Mouse (Mus musculus): ENCODE measurements around the gene Mif4gd. TPM values are rescaled to one million over a fixed set of nuclear protein-coding genes. Genes with fewer than 3 reads are reported as not detected.
A peak's percentile ranks its signal among the peaks of the same experiment; 100 is the strongest.

Gene Mif4gd
- polyA plus RNA-seq, 1 experiment from 2014 or later, result 12.5 TPM

- no peaks in the 10 kb centered on the region for H3K36me3 ChIP-seq (ENCODE audit: control insufficient read depth, insufficient read depth, low read length)
- 88% methylated on average over 13 of the region's 13 CpGs for WGBS
- DNase-seq (ENCODE audit: low spot score) (no peak), ATAC-seq (no peak)
- peaks cover 4% of the 10 kb centered on the region; the same call in 1 of the 2 replicates for H3K4me1 ChIP-seq (ENCODE audit: control insufficient read depth, insufficient read depth, low read length)
- H3K27ac ChIP-seq (ENCODE audit: low read depth, low read length), result no peak overlapping the region
- no peak overlapping the region for H3K4me3 ChIP-seq (ENCODE audit: low read depth, low read length)
- no peak overlapping the region for H3K4me2 ChIP-seq (ENCODE audit: low read length)
- no peak overlapping the region for H3K9ac ChIP-seq (ENCODE audit: low read length)
- H3K27me3 ChIP-seq (replicated peaks; ENCODE audit: control insufficient read depth, insufficient read depth, low read length), result no peaks in the 10 kb centered on the region
- no peaks in the 10 kb centered on the region for H3K9me3 ChIP-seq (replicated peaks; ENCODE audit: control insufficient read depth, low read length)
These were observed 17.2 kb upstream of the Mif4gd start for GRCm38 (mm10) chr11:115629734-115630531.

GRCm38 (mm10) chr11:115628465-115629101 is 15.8 kb upstream of the Mif4gd start:
- no peak for DNase-seq (ENCODE audit: low spot score)
- WGBS, result 59% methylated on average over 13 of the region's 13 CpGs
- Histone ChIP-seq H3K4me2 (ENCODE audit: low read length) (peak overlapping the region; percentile 89), H3K4me3 (ENCODE audit: low read depth, low read length) (peak overlapping the region; percentile 68), H3K9ac (ENCODE audit: low read length) (peak overlapping the region; percentile 48; the same call in 1 of the 2 replicates), H3K27me3 (replicated peaks; ENCODE audit: control insufficient read depth, insufficient read depth, low read length) (no peaks in the 10 kb centered on the region), H3K27ac (ENCODE audit: low read depth, low read length) (no peak overlapping the region; the same call in 1 of the 2 replicates), H3K9me3 (replicated peaks; ENCODE audit: control insufficient read depth, low read length) (no peaks in the 10 kb centered on the region), H3K4me1 (ENCODE audit: control insufficient read depth, insufficient read depth, low read length) (peaks cover 4% of the 10 kb centered on the region; the same call in 1 of the 2 replicates), H3K36me3 (ENCODE audit: control insufficient read depth, insufficient read depth, low read length) (0 out of 2 replicates have a peak, but pooled peaks cover under 1% of the 10 kb centered on the region)
- no peak; the same call in none of the 2 replicates for ATAC-seq

GRCm38 (mm10) chr11:115627705-115628464 is 15.1 kb upstream of the Mif4gd start, which contains the start of gene Slc25a19:
Gene Slc25a19 (minus strand): TSS chr11:115628295.
- Histone ChIP-seq H3K4me2 (ENCODE audit: low read length) (peak within 1 kb of the TSS; percentile 89), H3K4me3 (ENCODE audit: low read depth, low read length) (peak within 1 kb of the TSS; percentile 68), H3K36me3 (ENCODE audit: control insufficient read depth, insufficient read depth, low read length) (peaks cover 7% of the 10 kb centered on the region), H3K27me3 (replicated peaks; ENCODE audit: control insufficient read depth, insufficient read depth, low read length) (no peaks in the 10 kb centered on the region), H3K27ac (ENCODE audit: low read depth, low read length) (peak within 1 kb of the TSS; percentile 21; the same call in 1 of the 2 replicates), H3K9ac (ENCODE audit: low read length) (peak within 1 kb of the TSS; percentile 74), H3K4me1 (ENCODE audit: control insufficient read depth, insufficient read depth, low read length) (peaks cover 4% of the 10 kb centered on the region; the same call in 1 of the 2 replicates), H3K9me3 (replicated peaks; ENCODE audit: control insufficient read depth, low read length) (no peaks in the 10 kb centered on the region)
- WGBS, result under 1% methylated on average over 47 of the region's 47 CpGs
- ATAC-seq (peak; percentile 99), DNase-seq (ENCODE audit: low spot score) (peak; percentile 100)

- Histone ChIP-seq H3K9me3 (replicated peaks; ENCODE audit: control insufficient read depth, low read length) (no peaks in the 10 kb centered on the region), H3K27ac (ENCODE audit: low read depth, low read length) (no peak overlapping the region), H3K4me2 (ENCODE audit: low read length) (peak overlapping the region; percentile 89), H3K4me1 (ENCODE audit: control insufficient read depth, insufficient read depth, low read length) (peaks cover 4% of the 10 kb centered on the region; the same call in 1 of the 2 replicates), H3K4me3 (ENCODE audit: low read depth, low read length) (peak overlapping the region; percentile 68), H3K36me3 (ENCODE audit: control insufficient read depth, insufficient read depth, low read length) (peaks cover 16% of the 10 kb centered on the region), H3K9ac (ENCODE audit: low read length) (peak overlapping the region; percentile 74), H3K27me3 (replicated peaks; ENCODE audit: control insufficient read depth, insufficient read depth, low read length) (no peaks in the 10 kb centered on the region)
- WGBS, result 57% methylated on average over 11 of the region's 11 CpGs
- DNase-seq (ENCODE audit: low spot score), result no peak
- no peak for ATAC-seq
These were observed 14.3 kb upstream of the Mif4gd start for GRCm38 (mm10) chr11:115626824-115627616.

DNA sequence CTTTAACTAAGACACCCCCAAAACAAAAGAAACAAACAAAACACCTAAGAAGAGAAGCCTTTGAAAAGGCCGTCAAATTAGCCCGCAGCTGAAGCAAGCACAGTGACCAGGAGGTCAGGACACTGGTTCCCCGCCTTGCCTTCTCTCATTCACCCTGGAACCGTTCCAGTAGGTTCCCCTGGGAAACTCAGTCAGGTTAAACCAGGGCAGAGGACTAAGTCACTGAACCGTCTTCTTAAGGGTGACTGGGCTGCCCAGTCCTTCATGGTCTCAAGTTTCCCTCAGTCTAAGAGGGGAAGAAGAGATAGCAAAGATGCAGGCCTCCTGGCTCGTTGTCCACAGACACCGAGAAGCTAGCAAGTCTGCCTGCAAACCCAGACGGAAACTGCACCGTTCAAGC is 13.1 kb upstream of the Mif4gd start:
- Histone ChIP-seq H3K27ac (ENCODE audit: low read depth, low read length) (no peak overlapping the region), H3K9me3 (replicated peaks; ENCODE audit: control insufficient read depth, low read length) (no peaks in the 10 kb centered on the region), H3K4me3 (ENCODE audit: low read depth, low read length) (no peak overlapping the region), H3K9ac (ENCODE audit: low read length) (no peak overlapping the region), H3K4me1 (ENCODE audit: control insufficient read depth, insufficient read depth, low read length) (peaks cover 4% of the 10 kb centered on the region; the same call in 1 of the 2 replicates), H3K4me2 (ENCODE audit: low read length) (no peak overlapping the region), H3K27me3 (replicated peaks; ENCODE audit: control insufficient read depth, insufficient read depth, low read length) (no peaks in the 10 kb centered on the region), H3K36me3 (ENCODE audit: control insufficient read depth, insufficient read depth, low read length) (peaks cover 24% of the 10 kb centered on the region)
- DNase-seq (ENCODE audit: low spot score) (no peak), ATAC-seq (no peak)
- 86% methylated on average over 9 of the region's 9 CpGs for WGBS

DNA sequence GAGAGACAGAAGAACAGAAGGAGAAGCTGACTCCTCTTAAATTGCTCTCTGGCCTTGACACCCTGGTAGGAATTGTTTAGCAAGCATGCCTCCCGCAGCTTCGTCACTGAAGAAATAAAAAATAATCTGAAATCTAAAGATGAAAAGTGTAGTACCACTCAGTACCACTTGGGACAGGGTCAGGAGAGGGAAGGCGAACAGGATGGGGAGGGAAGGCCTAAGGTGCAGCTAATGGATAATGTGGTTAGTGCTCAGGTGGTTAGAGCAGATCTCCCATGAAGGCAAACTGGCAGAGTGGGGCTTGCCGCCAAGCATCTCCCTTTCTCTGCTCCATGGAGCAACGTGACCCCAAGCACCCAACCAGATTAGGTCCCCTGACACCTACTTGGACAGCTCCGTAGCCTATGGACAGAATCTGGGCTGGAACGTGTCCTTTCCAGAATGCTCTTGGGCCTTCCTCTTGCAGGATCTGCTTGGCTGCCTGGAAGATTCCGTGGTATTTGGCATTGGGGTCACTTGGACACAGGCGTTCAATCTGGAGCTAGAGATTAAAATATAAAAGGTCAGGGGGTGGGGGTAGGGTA is 10.8 kb upstream of the Mif4gd start:
- 69% methylated on average over 9 of the region's 9 CpGs for WGBS
- Histone ChIP-seq H3K4me3 (ENCODE audit: low read depth, low read length) (no peak overlapping the region), H3K4me1 (ENCODE audit: control insufficient read depth, insufficient read depth, low read length) (0 out of 2 replicates have a peak, but pooled peaks cover 4% of the 10 kb centered on the region), H3K27me3 (replicated peaks; ENCODE audit: control insufficient read depth, insufficient read depth, low read length) (no peaks in the 10 kb centered on the region), H3K27ac (ENCODE audit: low read depth, low read length) (no peak overlapping the region), H3K4me2 (ENCODE audit: low read length) (no peak overlapping the region), H3K9ac (ENCODE audit: low read length) (no peak overlapping the region), H3K9me3 (replicated peaks; ENCODE audit: control insufficient read depth, low read length) (no peaks in the 10 kb centered on the region), H3K36me3 (ENCODE audit: control insufficient read depth, insufficient read depth, low read length) (peaks cover 42% of the 10 kb centered on the region)
- no peak for DNase-seq (ENCODE audit: low spot score)
- ATAC-seq, result no peak

DNA sequence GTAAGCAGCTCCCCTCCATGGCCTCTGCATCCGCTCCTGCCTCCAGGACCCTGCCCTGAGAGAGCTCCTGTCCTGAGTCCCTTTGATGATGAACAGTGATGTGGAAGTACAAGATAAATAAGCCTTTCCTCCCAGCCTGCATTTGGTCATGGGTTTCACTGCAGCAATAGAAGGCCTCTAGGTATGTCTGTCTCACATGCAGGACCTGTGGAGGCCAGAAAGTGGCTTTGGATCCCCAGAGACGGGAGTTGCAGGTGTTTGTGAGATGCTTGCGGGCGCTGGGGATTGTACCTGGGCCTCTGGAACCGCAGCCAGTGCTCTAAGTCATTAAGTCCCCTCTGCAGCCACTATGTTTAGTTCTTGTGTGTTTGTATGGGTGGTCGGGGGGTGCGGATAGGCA is 7.2 kb upstream of the Mif4gd start:
- ATAC-seq (no peak), DNase-seq (ENCODE audit: low spot score) (no peak)
- H3K27me3 ChIP-seq (replicated peaks; ENCODE audit: control insufficient read depth, insufficient read depth, low read length), result no peaks in the 10 kb centered on the region
- no peak overlapping the region for H3K4me2 ChIP-seq (ENCODE audit: low read length)
- no peak overlapping the region for H3K4me3 ChIP-seq (ENCODE audit: low read depth, low read length)
- H3K27ac ChIP-seq (ENCODE audit: low read depth, low read length), result no peak overlapping the region
- no peaks in the 10 kb centered on the region for H3K9me3 ChIP-seq (replicated peaks; ENCODE audit: control insufficient read depth, low read length)
- peaks cover 58% of the 10 kb centered on the region for H3K36me3 ChIP-seq (ENCODE audit: control insufficient read depth, insufficient read depth, low read length)
- H3K9ac ChIP-seq (ENCODE audit: low read length), result no peak overlapping the region
- WGBS, result 94% methylated on average over 7 of the region's 7 CpGs
- no peaks in the 10 kb centered on the region for H3K4me1 ChIP-seq (ENCODE audit: control insufficient read depth, insufficient read depth, low read length)
